Mouse (Mus musculus) heart, postnatal 0 days (tissue): Measurements from ENCODE around the gene Vmn1r64.

ENCODE experiments used
- CTCF ChIP-seq: IDR thresholded peaks from 2 replicates; pipeline ENCODE4 v1.5.1; 2016; ENCODE audit warnings: antibody characterized with exemption, control low read depth, low read depth
- EP300 ChIP-seq: IDR thresholded peaks from 2 replicates; pipeline ENCODE4 v1.6.1; 2016; ENCODE audit warnings: antibody characterized with exemption, low read depth

DNA sequence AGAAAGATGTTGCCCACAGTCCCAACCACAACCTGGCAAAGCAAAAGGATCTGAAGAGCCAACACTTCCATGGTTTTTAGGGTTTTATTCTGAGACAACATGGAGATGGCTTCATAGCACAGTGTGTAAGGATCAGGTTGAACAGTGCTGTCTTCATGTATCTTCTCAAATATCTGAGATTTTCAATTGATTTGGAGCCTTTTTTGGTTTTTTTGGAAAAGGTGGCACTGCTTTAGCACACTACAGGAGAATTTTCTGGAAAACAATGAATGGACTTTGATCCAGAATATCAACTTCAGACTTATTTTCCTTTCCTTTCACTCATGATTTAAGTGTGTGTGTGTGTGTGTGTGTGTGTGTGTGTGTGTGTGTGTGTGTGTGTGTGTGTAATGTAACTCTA, at the start of gene Vmn1r64:
- TF ChIP-seq CTCF (no peak), EP300 (no peak)
